Mouse (Mus musculus) cerebellum, adult 2 months (tissue): ENCODE results near the gene 4930432M17Rik.

ENCODE experiments used
- CTCF ChIP-seq: fragments of 200-500 bp; IDR thresholded peaks from 2 replicates; pipeline ENCODE4 v1.5.1; 2011; ENCODE audit warnings: low read depth, mild to moderate bottlenecking, control low read depth, low read length, moderate library complexity, borderline replicate concordance; ENCODE audit not compliant: insufficient read depth
- POLR2A ChIP-seq: fragments of 200-500 bp; IDR thresholded peaks from 2 replicates; pipeline ENCODE4 v1.6.1; 2011; ENCODE audit warnings: low read length, control low read depth, borderline replicate concordance; ENCODE audit not compliant: insufficient read depth

DNA sequence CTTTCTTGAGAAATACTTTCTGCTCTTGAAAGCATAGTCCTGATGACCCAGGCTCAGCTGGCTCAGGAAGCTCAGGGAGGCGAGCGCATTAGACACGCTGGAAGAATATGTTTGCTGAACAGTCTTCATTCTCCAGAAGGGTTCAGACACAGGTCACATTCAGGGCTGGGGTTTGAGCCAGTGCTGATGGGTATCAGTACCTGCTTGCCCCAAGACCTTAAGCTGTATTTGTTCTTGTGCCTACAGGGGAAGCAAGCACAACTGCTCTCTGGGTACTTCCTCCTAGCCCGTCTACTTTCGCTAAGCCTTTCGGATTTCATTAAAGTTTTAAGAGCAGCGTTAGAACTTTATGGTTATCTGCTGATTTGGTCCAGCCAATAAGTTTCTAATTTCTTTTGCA lies 33.8 kb upstream of the 4930432M17Rik start:
- no peak for TF ChIP-seq CTCF
- TF ChIP-seq POLR2A, result no peak
